27 mouse cellular contexts compared by ENCODE assay signal in the genomic region with DNA sequence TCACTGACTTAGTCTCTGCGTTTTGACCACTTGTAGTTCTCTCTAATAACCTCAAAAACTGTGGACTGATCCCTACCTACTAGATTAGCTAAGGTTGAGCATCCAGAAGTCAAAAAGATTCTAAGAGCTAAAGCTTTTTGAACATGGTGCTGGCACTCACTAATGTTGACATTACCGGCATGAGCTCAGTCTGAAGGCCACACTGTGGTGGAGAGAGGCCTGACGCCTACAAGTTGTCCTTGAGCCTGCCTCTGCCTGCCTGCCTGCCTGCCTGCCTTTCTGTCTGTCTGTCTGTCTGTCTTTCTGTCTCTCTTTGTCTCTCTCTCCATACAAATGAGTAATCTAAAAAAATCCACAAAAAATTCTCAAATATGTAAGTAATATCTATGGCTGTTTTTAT. TPM values are rescaled to one million over a fixed set of nuclear protein-coding genes. Genes with fewer than 3 reads are reported as not detected.
A peak's percentile ranks its signal among the peaks of the same experiment; 100 is the strongest.
DNase-seq lines count a peak whose midpoint lies in the region; ATAC-seq and TF ChIP-seq lines count a peak whose summit lies in the region.
"Had no signal": no experiment of that assay in that cellular context is flagged by ENCODE, and none has a peak within 500 bp of the region (broad histone marks: within the 10 kb centered on the region; RNA-seq: fewer than 3 reads in every experiment).

No protein-coding gene starts in this region.

- intact Hi-C loops in heart, postnatal 10 days (cut with DNase I) = no loop called here

- peaks cover 8% of the 10 kb centered on the region; the same call in 1 of the 2 replicates for H3K4me1 ChIP-seq in heart, postnatal 0 days (ENCODE audit: control insufficient read depth, insufficient read depth)
- no peaks in the 10 kb centered on the region for H3K4me1 ChIP-seq in lung, postnatal 0 days (ENCODE audit: insufficient read depth, low read depth, low read length)
- H3K4me1 ChIP-seq in liver, postnatal 0 days (ENCODE audit: insufficient read depth) = no peaks in the 10 kb centered on the region
- H3K4me1 ChIP-seq in intestine, embryonic 16.5 days (ENCODE audit: control insufficient read depth, insufficient read depth, low read length) = peaks cover 8% of the 10 kb centered on the region; the same call in 1 of the 2 replicates
- H3K4me1 ChIP-seq: forebrain, embryonic 13.5 days; hindbrain, embryonic 12.5 days; intestine, embryonic 15.5 days; liver, embryonic 13.5 days had no signal

- H3K4me3 ChIP-seq in heart, postnatal 0 days (ENCODE audit: low read depth, low read length) = no peak overlapping the region
- no peak overlapping the region for H3K4me3 ChIP-seq in lung, postnatal 0 days (ENCODE audit: low read depth, low read length)
- no peak overlapping the region for H3K4me3 ChIP-seq in liver, postnatal 0 days (ENCODE audit: low read depth, low read length)
- no peak overlapping the region for H3K4me3 ChIP-seq in intestine, embryonic 16.5 days (ENCODE audit: low read length)
- H3K4me3 ChIP-seq: forebrain, embryonic 13.5 days; hindbrain, embryonic 12.5 days; intestine, embryonic 15.5 days; liver, embryonic 13.5 days had no signal

- DNase-seq in heart, postnatal 0 days (ENCODE audit: low spot score) = no peak
- no peak for DNase-seq in heart, postnatal 10 days
- peak; percentile 20 for DNase-seq in lung, postnatal 0 days (ENCODE audit: low spot score)
- no peak for DNase-seq in lung, postnatal 25 days (ENCODE audit: low spot score)
- DNase-seq in adrenal gland, postnatal 10 days = peak; percentile 52
- DNase-seq in liver, postnatal 0 days = no peak
- DNase-seq: cerebellum, adult 11 months; cerebellum, adult 9-10 months; cerebellum, postnatal 36 days; gastrocnemius, postnatal 14 days; heart, postnatal 36 days; kidney, adult 8-10 months; kidney, postnatal 4 days; layer of hippocampus, postnatal 36 days; liver, embryonic 13.5 days; midbrain, embryonic 14.5 days; right cerebral cortex, postnatal 4 days; thymus, adult 2 months had no signal

- peaks cover 33% of the 10 kb centered on the region for H3K36me3 ChIP-seq in heart, postnatal 0 days (replicated peaks; ENCODE audit: control insufficient read depth, insufficient read depth, low read length)
- H3K36me3 ChIP-seq in lung, postnatal 0 days (ENCODE audit: insufficient read depth, low read length) = peaks cover 7% of the 10 kb centered on the region
- peaks cover 15% of the 10 kb centered on the region for H3K36me3 ChIP-seq in liver, postnatal 0 days (replicated peaks; ENCODE audit: insufficient read depth, low read length)
- 0 out of 2 replicates have a peak, but pooled peaks cover 11% of the 10 kb centered on the region for H3K36me3 ChIP-seq in intestine, embryonic 16.5 days (ENCODE audit: control insufficient read depth, insufficient read depth, low read length)
- H3K36me3 ChIP-seq: intestine, embryonic 15.5 days had no signal

- ATAC-seq in heart, postnatal 0 days (ENCODE audit: insufficient read depth, low read depth) = no peak
- ATAC-seq in lung, postnatal 0 days = peak; percentile 65
- ATAC-seq in liver, postnatal 0 days = peak; percentile 66; the same call in 1 of the 2 replicates
- no peak for ATAC-seq in intestine, embryonic 16.5 days
- ATAC-seq: forebrain, embryonic 13.5 days; hindbrain, postnatal 0 days; intestine, embryonic 15.5 days had no signal

- no peaks in the 10 kb centered on the region for H3K9me3 ChIP-seq in heart, postnatal 0 days (replicated peaks; ENCODE audit: control insufficient read depth, low read length)
- no peaks in the 10 kb centered on the region for H3K9me3 ChIP-seq in lung, postnatal 0 days (ENCODE audit: low read length)
- no peaks in the 10 kb centered on the region for H3K9me3 ChIP-seq in liver, postnatal 0 days (ENCODE audit: low read length)
- no peaks in the 10 kb centered on the region for H3K9me3 ChIP-seq in intestine, embryonic 16.5 days (ENCODE audit: control insufficient read depth, low read length)
- H3K9me3 ChIP-seq: forebrain, embryonic 13.5 days; hindbrain, embryonic 12.5 days; intestine, embryonic 15.5 days; liver, embryonic 13.5 days had no signal

- H3K9ac ChIP-seq in heart, postnatal 0 days (replicated peaks; ENCODE audit: low read depth, low read length) = no peak overlapping the region
- H3K9ac ChIP-seq in lung, postnatal 0 days (replicated peaks; ENCODE audit: low read depth) = no peak overlapping the region
- H3K9ac ChIP-seq in liver, postnatal 0 days (replicated peaks) = no peak overlapping the region
- H3K9ac ChIP-seq in intestine, embryonic 16.5 days (ENCODE audit: low read depth, low read length) = no peak overlapping the region
- H3K9ac ChIP-seq: forebrain, embryonic 13.5 days; hindbrain, embryonic 12.5 days; intestine, embryonic 15.5 days; liver, embryonic 13.5 days had no signal

- H3K27me3 ChIP-seq in heart, postnatal 0 days (ENCODE audit: control insufficient read depth, insufficient read depth, low read length) = no peaks in the 10 kb centered on the region
- no peaks in the 10 kb centered on the region for H3K27me3 ChIP-seq in lung, postnatal 0 days (replicated peaks; ENCODE audit: insufficient read depth, low read length)
- no peaks in the 10 kb centered on the region for H3K27me3 ChIP-seq in liver, postnatal 0 days (ENCODE audit: insufficient read depth, low read length)
- no peaks in the 10 kb centered on the region for H3K27me3 ChIP-seq in intestine, embryonic 16.5 days (replicated peaks; ENCODE audit: control insufficient read depth, insufficient read depth, low read length)
- H3K27me3 ChIP-seq: forebrain, embryonic 13.5 days; hindbrain, embryonic 12.5 days; intestine, embryonic 15.5 days; liver, embryonic 13.5 days had no signal

- no peak overlapping the region for H3K4me2 ChIP-seq in heart, postnatal 0 days (ENCODE audit: low read depth, low read length)
- H3K4me2 ChIP-seq in lung, postnatal 0 days (replicated peaks; ENCODE audit: low read depth, low read length) = no peak overlapping the region
- no peak overlapping the region for H3K4me2 ChIP-seq in liver, postnatal 0 days (ENCODE audit: low read depth, low read length)
- H3K4me2 ChIP-seq in intestine, embryonic 16.5 days (ENCODE audit: low read depth, low read length) = no peak overlapping the region
- H3K4me2 ChIP-seq: forebrain, embryonic 13.5 days; hindbrain, embryonic 12.5 days; intestine, embryonic 15.5 days; liver, embryonic 13.5 days had no signal

- H3K27ac ChIP-seq in heart, postnatal 0 days (ENCODE audit: low read depth) = 0 out of 2 replicates have a peak overlapping the region, but pooled peaks have one; percentile 20
- no peak overlapping the region for H3K27ac ChIP-seq in lung, postnatal 0 days (ENCODE audit: low read length)
- no peak overlapping the region; the same call in 1 of the 2 replicates for H3K27ac ChIP-seq in liver, postnatal 0 days (ENCODE audit: low read depth)
- no peak overlapping the region for H3K27ac ChIP-seq in intestine, embryonic 16.5 days (ENCODE audit: low read length)
- H3K27ac ChIP-seq: forebrain, embryonic 13.5 days; hindbrain, embryonic 12.5 days; hindbrain, postnatal 0 days; intestine, embryonic 15.5 days; kidney, postnatal 0 days; liver, embryonic 13.5 days; macrophage had no signal

- TF ChIP-seq EP300 in heart, postnatal 0 days (IDR thresholded peaks at IDR 0.05; ENCODE audit: low read depth) = no peak
- no peak for TF ChIP-seq EP300 in lung, postnatal 0 days (IDR thresholded peaks at IDR 0.05)
- no peak for TF ChIP-seq EP300 in liver, postnatal 0 days (IDR thresholded peaks at IDR 0.05; ENCODE audit: low read depth)

- TF ChIP-seq CTCF in heart, postnatal 0 days (IDR thresholded peaks at IDR 0.05; ENCODE audit: low read depth) = no peak
- no peak for TF ChIP-seq CTCF in lung, postnatal 0 days (IDR thresholded peaks at IDR 0.05)
- TF ChIP-seq CTCF in liver, postnatal 0 days (IDR thresholded peaks at IDR 0.05; ENCODE audit: low read depth) = no peak

- WGBS in heart, postnatal 0 days = 64% methylated on average over 3 of the region's 3 CpGs
- WGBS in lung, postnatal 0 days = 59% methylated on average over 3 of the region's 3 CpGs
- 71% methylated on average over 3 of the region's 3 CpGs for WGBS in liver, postnatal 0 days (ENCODE audit: insufficient replicate concordance)
- 67% methylated on average over 3 of the region's 3 CpGs for WGBS in intestine, embryonic 16.5 days

RNA-seq across cellular contexts. Expression of gene Omg, which starts 46.0 kb away (rescaled TPM):
- not detected in 2 replicates for total RNA-seq in heart, postnatal 0 days (2014; rRNA removed; ENCODE audit: low replicate concordance)
- polyA plus RNA-seq in heart, postnatal 0 days (2015; fragmentation: Nextera tagmentation; extraction: Ambion mirVana) = 0.07 TPM in 1 of 2 replicates, not detected in the other
- not detected for total RNA-seq in heart, postnatal 10 days (2021)
- 0.13 TPM in 1 of 2 replicates, not detected in the other for polyA plus RNA-seq in lung, postnatal 0 days (2015; fragmentation: Nextera tagmentation; extraction: Ambion mirVana)
- 1 to 10 TPM; 4.9 to 5.4 TPM for total RNA-seq in adrenal gland, postnatal 10 days (2021)
- polyA plus RNA-seq in liver, postnatal 0 days (2015; fragmentation: Nextera tagmentation; extraction: Ambion mirVana) = 0.05 and 0.09 TPM in 2 replicates
- 0.37 and 0.53 TPM in 2 replicates for polyA plus RNA-seq in intestine, embryonic 16.5 days (2015; fragmentation: Nextera tagmentation; extraction: Ambion mirVana)
- total RNA-seq: gastrocnemius, postnatal 14 days; heart, postnatal 36 days; megakaryocyte-erythroid progenitor cell, adult 5-6 weeks had no signal
- polyA plus RNA-seq: liver, embryonic 13.5 days; spleen, adult 2 months had no signal

Comparison
In these comparisons a context has a peak if more than half of its experiments do, and no peak if none do; other contexts are left out.
1. DNase-seq: peak in lung, postnatal 0 days (single experiment) and adrenal gland, postnatal 10 days (single experiment); none in heart, postnatal 0 days (single experiment), heart, postnatal 10 days (0 of 2), lung, postnatal 25 days (single experiment) and liver, postnatal 0 days (single experiment).
2. ATAC-seq: peak in lung, postnatal 0 days (single experiment) and liver, postnatal 0 days (single experiment); none in heart, postnatal 0 days (single experiment) and intestine, embryonic 16.5 days (single experiment).